Mouse (Mus musculus) megakaryocyte, embryonic 14.5 days (primary cell): ENCODE results near the gene Arhgef38. TPM values are rescaled to one million over a fixed set of nuclear protein-coding genes. Genes with fewer than 3 reads are reported as not detected.

Experiments
- H3K27me3 ChIP-seq: replicated peaks from 2 replicates; pipeline ENCODE3; 2012; ENCODE audit warnings: inconsistent platforms
- H3K36me3 ChIP-seq: replicated peaks from 2 replicates; pipeline ENCODE3; 2012; ENCODE audit warnings: low read length, inconsistent platforms, mixed read lengths
- H3K4me1 ChIP-seq: 2 replicates; pipeline ENCODE4 v1.6.1; 2012; ENCODE audit warnings: inconsistent platforms
- H3K4me3 ChIP-seq: replicated peaks from 2 replicates; pipeline ENCODE3; 2012; ENCODE audit warnings: moderate library complexity, mild to moderate bottlenecking, inconsistent platforms
- H3K9me3 ChIP-seq: 2 replicates; pipeline ENCODE4 v1.6.1; 2012; ENCODE audit warnings: inconsistent platforms
- FLI1 ChIP-seq: IDR thresholded peaks from 2 replicates; pipeline ENCODE4 v1.6.1; 2012; ENCODE audit warnings: low read length, inconsistent platforms, mixed read lengths
- GATA1 ChIP-seq: IDR thresholded peaks from 3 replicates; pipeline ENCODE4 v1.6.1; 2012; ENCODE audit warnings: mixed read lengths, low read length, inconsistent platforms, borderline replicate concordance
- polyA plus RNA-seq: library from polyadenylated mRNA; stranded (reverse); fragments of >175 nt; gene quantifications from 2 replicates; pipeline ENCODE4 v1.2.3, GENCODE M21; 2012; ENCODE audit warnings: low replicate concordance; ENCODE audit not compliant: insufficient read depth

The Arhgef38 gene
- 0.25 TPM in 1 of 2 replicates, not detected in the other for polyA plus RNA-seq

- TF ChIP-seq FLI1 (no peak), GATA1 (no peak)
- no peaks in the 10 kb centered on the region for H3K36me3 ChIP-seq
Measured at GRCm38 (mm10) chr3:133234821-133235295, at the start of gene Arhgef38. Gene Arhgef38 (minus strand): TSS chr3:133234949.

DNA sequence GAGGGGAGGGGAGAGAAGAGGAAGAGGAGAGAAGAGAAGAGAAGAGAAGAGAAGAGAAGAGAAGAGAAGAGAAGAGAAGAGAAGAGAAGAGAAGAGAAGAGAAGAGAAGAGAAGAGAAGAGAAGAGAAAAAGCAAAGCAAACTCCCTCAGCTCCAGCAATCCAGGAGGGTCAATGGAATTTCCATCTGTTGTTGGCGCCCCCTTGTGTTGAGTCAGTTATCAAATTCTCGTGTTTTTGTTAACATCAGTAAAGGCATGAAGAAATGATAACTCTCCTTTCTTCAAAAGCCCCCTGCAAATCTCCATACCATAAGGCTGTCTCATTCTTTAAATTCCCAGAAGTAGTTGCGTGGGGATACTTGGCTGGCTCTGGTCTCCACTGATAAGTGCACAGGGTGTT, 37.1 kb upstream of the Arhgef38 start:
- Histone ChIP-seq H3K36me3 (no peaks in the 10 kb centered on the region), H3K27me3 (no peaks in the 10 kb centered on the region), H3K4me3 (no peak overlapping the region), H3K4me1 (no peaks in the 10 kb centered on the region), H3K9me3 (no peaks in the 10 kb centered on the region)
- no peak for TF ChIP-seq GATA1
- no peak for TF ChIP-seq FLI1

More at GRCm38 (mm10) chr3:133234821-133235295, at the start of gene Arhgef38:
- H3K27me3 ChIP-seq = peaks cover 3% of the 10 kb centered on the region
- no peaks in the 10 kb centered on the region for H3K9me3 ChIP-seq
- H3K4me3 ChIP-seq = no peak within 1 kb of the TSS
- no peaks in the 10 kb centered on the region for H3K4me1 ChIP-seq

GRCm38 (mm10) chr3:133258860-133259259, 24.1 kb upstream of the Arhgef38 start:
- Histone ChIP-seq H3K9me3 (peaks cover 7% of the 10 kb centered on the region; the same call in 1 of the 2 replicates), H3K36me3 (no peaks in the 10 kb centered on the region), H3K4me3 (peak overlapping the region; percentile 76), H3K4me1 (peaks cover 6% of the 10 kb centered on the region; the same call in 1 of the 2 replicates), H3K27me3 (peaks cover 1% of the 10 kb centered on the region)
- no peak for TF ChIP-seq GATA1
- TF ChIP-seq FLI1 = no peak

DNA sequence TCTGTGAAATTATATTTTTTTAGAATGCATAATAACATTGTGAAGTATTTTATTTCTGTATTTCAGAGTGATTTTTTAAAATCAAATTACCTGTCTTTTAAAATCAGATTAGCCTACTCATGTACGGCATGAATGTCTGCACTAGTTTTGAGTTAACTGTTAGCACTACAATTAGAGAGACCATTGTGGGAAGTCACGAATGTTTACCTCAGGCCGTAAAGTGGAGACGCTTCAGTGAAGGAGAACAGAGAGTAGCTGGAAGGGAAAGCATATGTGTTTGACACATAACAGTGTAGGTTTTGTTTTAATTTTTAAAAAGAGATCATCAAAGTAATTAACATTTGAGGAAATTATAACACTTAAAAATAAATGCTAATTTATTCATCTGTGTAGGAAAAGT, 21.1 kb upstream of the Arhgef38 start:
- peaks cover 6% of the 10 kb centered on the region; the same call in 1 of the 2 replicates for H3K4me1 ChIP-seq
- no peak overlapping the region for H3K4me3 ChIP-seq
- TF ChIP-seq GATA1 = no peak
- TF ChIP-seq FLI1 = no peak
- peaks cover 1% of the 10 kb centered on the region for H3K27me3 ChIP-seq
- H3K36me3 ChIP-seq = no peaks in the 10 kb centered on the region
- peaks cover 3% of the 10 kb centered on the region; the same call in 1 of the 2 replicates for H3K9me3 ChIP-seq

- Histone ChIP-seq H3K27me3 (no peaks in the 10 kb centered on the region), H3K9me3 (no peaks in the 10 kb centered on the region), H3K4me1 (no peaks in the 10 kb centered on the region), H3K36me3 (no peaks in the 10 kb centered on the region), H3K4me3 (no peak overlapping the region)
- no peak for TF ChIP-seq FLI1
- no peak for TF ChIP-seq GATA1
Measured at GRCm38 (mm10) chr3:133244027-133244426, 9.3 kb upstream of the Arhgef38 start.

GRCm38 (mm10) chr3:133241916-133242315, 7.2 kb upstream of the Arhgef38 start:
- Histone ChIP-seq H3K4me1 (no peaks in the 10 kb centered on the region), H3K36me3 (no peaks in the 10 kb centered on the region), H3K4me3 (no peak overlapping the region), H3K9me3 (no peaks in the 10 kb centered on the region), H3K27me3 (no peaks in the 10 kb centered on the region)
- no peak for TF ChIP-seq GATA1
- no peak for TF ChIP-seq FLI1

- peaks cover 3% of the 10 kb centered on the region for H3K27me3 ChIP-seq
- H3K9me3 ChIP-seq = no peaks in the 10 kb centered on the region
- no peaks in the 10 kb centered on the region for H3K4me1 ChIP-seq
- no peaks in the 10 kb centered on the region for H3K36me3 ChIP-seq
- TF ChIP-seq GATA1 (no peak), FLI1 (no peak)
- no peak overlapping the region for H3K4me3 ChIP-seq
Measured at GRCm38 (mm10) chr3:133233993-133234392, 756 bp downstream of the Arhgef38 start.

- H3K4me1 ChIP-seq = 0 out of 2 replicates have a peak, but pooled peaks cover 4% of the 10 kb centered on the region
- no peak overlapping the region for H3K4me3 ChIP-seq
- H3K36me3 ChIP-seq = no peaks in the 10 kb centered on the region
- H3K27me3 ChIP-seq = peaks cover 3% of the 10 kb centered on the region
- no peaks in the 10 kb centered on the region for H3K9me3 ChIP-seq
- no peak for TF ChIP-seq FLI1
Measured at GRCm38 (mm10) chr3:133230427-133230826, 4.3 kb downstream of the Arhgef38 start.

- no peaks in the 10 kb centered on the region for H3K36me3 ChIP-seq
- H3K9me3 ChIP-seq = 0 out of 2 replicates have a peak, but pooled peaks cover under 1% of the 10 kb centered on the region
- peaks cover 2% of the 10 kb centered on the region for H3K27me3 ChIP-seq
- 0 out of 2 replicates have a peak, but pooled peaks cover 4% of the 10 kb centered on the region for H3K4me1 ChIP-seq
- no peak overlapping the region for H3K4me3 ChIP-seq
- TF ChIP-seq FLI1 (no peak), GATA1 (no peak)
Measured at GRCm38 (mm10) chr3:133229594-133229993, 5.2 kb downstream of the Arhgef38 start.

DNA sequence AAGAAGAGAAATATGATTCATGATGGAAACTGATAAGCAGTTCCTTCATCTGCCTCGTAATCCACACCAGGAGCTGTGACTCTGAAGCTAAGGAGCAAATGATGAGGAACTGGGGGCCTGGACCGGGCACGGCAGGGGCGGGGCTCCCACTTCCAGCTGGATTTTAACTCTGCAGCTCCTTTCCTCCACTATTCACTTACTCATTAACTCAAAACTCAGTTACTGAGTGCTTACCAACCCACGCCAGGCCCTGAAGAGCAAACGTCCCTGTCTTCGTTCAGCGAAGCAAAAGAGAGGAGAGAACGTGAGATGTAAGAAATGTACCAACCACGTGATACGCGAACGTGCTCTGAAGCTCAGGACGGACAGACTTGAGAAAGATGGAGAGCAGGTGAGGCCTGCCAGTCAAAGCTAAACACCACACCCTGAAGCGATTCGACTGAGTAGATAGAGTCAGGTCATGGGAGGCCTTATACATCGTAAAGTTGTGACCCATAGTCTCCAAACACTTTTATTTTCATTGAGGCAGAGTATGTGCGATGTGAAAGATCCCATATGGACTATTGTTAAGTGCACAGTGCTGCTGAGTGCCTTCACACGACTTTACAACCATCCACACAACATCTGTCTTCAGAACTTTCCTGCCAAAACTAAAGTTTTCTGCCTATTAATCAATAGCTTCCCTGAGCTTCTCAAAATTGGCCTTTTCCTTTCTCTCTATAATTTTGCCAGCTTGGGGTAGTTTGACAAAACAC, 7.3 kb downstream of the Arhgef38 start:
- Histone ChIP-seq H3K36me3 (no peaks in the 10 kb centered on the region), H3K27me3 (peaks cover under 1% of the 10 kb centered on the region), H3K9me3 (0 out of 2 replicates have a peak, but pooled peaks cover 3% of the 10 kb centered on the region), H3K4me1 (0 out of 2 replicates have a peak, but pooled peaks cover 4% of the 10 kb centered on the region), H3K4me3 (no peak overlapping the region)
- no peak for TF ChIP-seq GATA1
